Mouse (Mus musculus): Measurements from ENCODE around the gene Sspo.

The Sspo gene

GRCm38 (mm10) chr6:48539860-48540259, 91.8 kb downstream of the Sspo start:
- no peak for DNase-seq (ENCODE audit: low spot score in 2 of 2)

GRCm38 (mm10) chr6:48540721-48541120, 92.7 kb downstream of the Sspo start:
- DNase-seq (ENCODE audit: low spot score in 2 of 2): no peak

- DNase-seq (ENCODE audit: low spot score in 2 of 2): no peak
Measured at GRCm38 (mm10) chr6:48541560-48542450, 93.8 kb downstream of the Sspo start.

- no peak for DNase-seq (ENCODE audit: low spot score in 2 of 2)
Measured at GRCm38 (mm10) chr6:48542631-48543030, 94.6 kb downstream of the Sspo start.

- DNase-seq (ENCODE audit: low spot score in 2 of 2): no peak
Measured at GRCm38 (mm10) chr6:48545251-48545650, 97.2 kb downstream of the Sspo start.

GRCm38 (mm10) chr6:48546271-48546670, 98.2 kb downstream of the Sspo start:
- DNase-seq (ENCODE audit: low spot score in 2 of 2): no peak

GRCm38 (mm10) chr6:48546858-48547257, 98.8 kb downstream of the Sspo start:
- DNase-seq (ENCODE audit: low spot score in 2 of 2): no peak

- DNase-seq (ENCODE audit: low spot score in 2 of 2): no peak
Measured at GRCm38 (mm10) chr6:48548314-48548713, 100.3 kb downstream of the Sspo start.
